Mouse (Mus musculus) forebrain, embryonic 11.5 days (tissue): ENCODE measurements at regions not wholly inside any gene's neighbourhood (a gene's known extent, or its start where the extent isn't known, plus 50 kb on each side); places are given as distances from the start of the nearest gene placed in this dataset.

Experiments used
- ATAC-seq: fragments of 200-750 bp; cut with Nextera tagmentation; replicated peaks from 2 replicates; pipeline ENCODE4 v1.8.0; 2017; ENCODE audit warnings: moderate TSS enrichment; ENCODE audit not compliant: low FRiP score
- DNase-seq: peaks from one replicate; pipeline ENCODE4 v3.0.0-alpha.2; 2017; ENCODE audit warnings: low spot score
- H3K27ac ChIP-seq: fragments of 300-500 bp; sonication (generic); 2 replicates; pipeline ENCODE4 v1.5.1; 2014; ENCODE audit warnings: low read depth, low read length
- H3K27me3 ChIP-seq: fragments of 300-500 bp; sonication (generic); 2 replicates; pipeline ENCODE4 v1.6.1; 2014; ENCODE audit warnings: mild to moderate bottlenecking, low read length, mixed read lengths; ENCODE audit not compliant: control insufficient read depth, insufficient read depth
- H3K36me3 ChIP-seq: fragments of 300-500 bp; sonication (generic); 2 replicates; pipeline ENCODE4 v1.6.1; 2014; ENCODE audit warnings: mild to moderate bottlenecking, low read length, moderate library complexity, mixed read lengths; ENCODE audit not compliant: control insufficient read depth, insufficient read depth
- H3K4me1 ChIP-seq: fragments of 300-500 bp; sonication (generic); replicated peaks from 2 replicates; pipeline ENCODE4 v1.6.1; 2014; ENCODE audit warnings: low read length, mixed read lengths; ENCODE audit not compliant: control insufficient read depth, insufficient read depth
- H3K4me2 ChIP-seq: fragments of 300-500 bp; sonication (generic); 2 replicates; pipeline ENCODE4 v1.6.1; 2014; ENCODE audit warnings: low read depth, mild to moderate bottlenecking, low read length, moderate library complexity, mixed read lengths; ENCODE audit not compliant: severe bottlenecking
- H3K4me3 ChIP-seq: fragments of 300-500 bp; sonication (generic); 2 replicates; pipeline ENCODE4 v1.5.1; 2014; ENCODE audit warnings: low read depth, low read length
- H3K9ac ChIP-seq: fragments of 300-500 bp; sonication (generic); 2 replicates; pipeline ENCODE4 v1.6.1; 2014; ENCODE audit warnings: low read length
- H3K9me3 ChIP-seq: fragments of 300-500 bp; sonication (generic); 2 replicates; pipeline ENCODE4 v1.6.1; 2016; ENCODE audit warnings: low read length, mixed read lengths; ENCODE audit not compliant: control insufficient read depth
- WGBS: fragments of 180-500 bp; shearing (Covaris S2); extraction: QIAGEN DNeasy Blood & Tissue Kit; methylation state at CpG from one replicate; pipeline ENCODE4 v1.1.7; 2014; 5-methylcytosine and 5-hydroxymethylcytosine counted together

GRCm38 (mm10) chr3:143955508-143955907 is 249.5 kb downstream of the Lmo4 start:
- Histone ChIP-seq H3K9me3 (no peaks in the 10 kb centered on the region), H3K4me2 (no peak overlapping the region), H3K36me3 (no peaks in the 10 kb centered on the region), H3K27me3 (no peaks in the 10 kb centered on the region), H3K4me3 (no peak overlapping the region), H3K9ac (no peak overlapping the region), H3K4me1 (no peaks in the 10 kb centered on the region), H3K27ac (no peak overlapping the region)
- 94% methylated on average over 7 of the region's 7 CpGs for WGBS
- no peak for ATAC-seq
- no peak for DNase-seq

DNA sequence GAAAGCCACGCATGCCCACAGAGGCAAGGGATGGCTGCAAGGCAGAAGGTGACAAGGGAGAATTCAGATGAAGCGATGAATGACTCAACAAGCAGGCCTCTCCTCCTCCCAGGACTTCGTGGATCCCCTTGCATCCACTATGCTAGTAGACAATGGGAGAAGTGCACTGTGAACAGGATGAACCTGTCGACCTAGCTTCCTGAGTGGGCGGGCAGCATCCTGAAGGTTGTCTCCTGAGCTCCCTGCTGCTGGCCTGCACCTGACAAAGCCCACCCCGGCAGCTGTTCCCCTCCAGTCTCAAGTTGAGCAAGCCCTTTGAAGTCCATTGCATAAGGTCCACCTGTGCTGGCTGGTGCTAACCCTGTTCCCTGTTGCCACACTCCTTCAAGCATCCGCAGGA is 250.2 kb downstream of the Lmo4 start:
- WGBS: 82% methylated on average over 7 of the region's 7 CpGs
- Histone ChIP-seq H3K9ac (no peak overlapping the region), H3K4me3 (no peak overlapping the region), H3K4me1 (no peaks in the 10 kb centered on the region; the same call in 1 of the 2 replicates), H3K9me3 (no peaks in the 10 kb centered on the region), H3K27ac (no peak overlapping the region), H3K4me2 (no peak overlapping the region), H3K27me3 (no peaks in the 10 kb centered on the region), H3K36me3 (no peaks in the 10 kb centered on the region)
- no peak for ATAC-seq
- DNase-seq: no peak

GRCm38 (mm10) chr3:143952289-143952688 is 252.7 kb downstream of the Lmo4 start:
- no peak for ATAC-seq
- no peak for DNase-seq
- no peak overlapping the region for H3K27ac ChIP-seq
- H3K9me3 ChIP-seq: no peaks in the 10 kb centered on the region
- peaks cover 7% of the 10 kb centered on the region; the same call in 1 of the 2 replicates for H3K4me1 ChIP-seq
- H3K27me3 ChIP-seq: no peaks in the 10 kb centered on the region
- no peaks in the 10 kb centered on the region for H3K36me3 ChIP-seq
- no peak overlapping the region for H3K9ac ChIP-seq
- no peak overlapping the region for H3K4me2 ChIP-seq
- WGBS: 77% methylated on average over 8 of the region's 8 CpGs
- H3K4me3 ChIP-seq: no peak overlapping the region

DNA sequence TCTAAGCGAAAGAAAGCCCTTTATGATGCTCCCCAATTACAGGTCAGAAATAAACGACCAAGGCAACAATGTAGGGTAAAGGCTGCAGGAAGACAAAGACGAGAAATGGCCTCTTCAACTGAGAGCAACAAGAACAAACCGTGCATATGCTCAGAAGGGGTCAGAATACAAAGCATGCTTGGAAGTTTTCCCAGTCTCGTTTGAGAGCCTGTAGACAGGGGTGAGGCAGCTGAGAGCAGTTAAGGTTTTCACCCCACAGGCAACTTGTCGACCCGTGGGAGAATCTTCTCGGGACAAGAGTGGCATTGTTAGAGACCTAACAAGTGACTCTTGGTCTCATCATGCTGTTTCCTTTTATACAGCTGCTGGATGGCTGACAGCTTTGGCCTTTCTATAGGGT is 255.4 kb downstream of the Lmo4 start:
- Histone ChIP-seq H3K27me3 (no peaks in the 10 kb centered on the region), H3K9me3 (no peaks in the 10 kb centered on the region), H3K4me3 (no peak overlapping the region), H3K27ac (no peak overlapping the region), H3K36me3 (no peaks in the 10 kb centered on the region), H3K4me2 (no peak overlapping the region), H3K9ac (no peak overlapping the region), H3K4me1 (peaks cover 7% of the 10 kb centered on the region; the same call in 1 of the 2 replicates)
- 17% methylated on average over 8 of the region's 8 CpGs for WGBS
- ATAC-seq (no peak), DNase-seq (no peak)

DNA sequence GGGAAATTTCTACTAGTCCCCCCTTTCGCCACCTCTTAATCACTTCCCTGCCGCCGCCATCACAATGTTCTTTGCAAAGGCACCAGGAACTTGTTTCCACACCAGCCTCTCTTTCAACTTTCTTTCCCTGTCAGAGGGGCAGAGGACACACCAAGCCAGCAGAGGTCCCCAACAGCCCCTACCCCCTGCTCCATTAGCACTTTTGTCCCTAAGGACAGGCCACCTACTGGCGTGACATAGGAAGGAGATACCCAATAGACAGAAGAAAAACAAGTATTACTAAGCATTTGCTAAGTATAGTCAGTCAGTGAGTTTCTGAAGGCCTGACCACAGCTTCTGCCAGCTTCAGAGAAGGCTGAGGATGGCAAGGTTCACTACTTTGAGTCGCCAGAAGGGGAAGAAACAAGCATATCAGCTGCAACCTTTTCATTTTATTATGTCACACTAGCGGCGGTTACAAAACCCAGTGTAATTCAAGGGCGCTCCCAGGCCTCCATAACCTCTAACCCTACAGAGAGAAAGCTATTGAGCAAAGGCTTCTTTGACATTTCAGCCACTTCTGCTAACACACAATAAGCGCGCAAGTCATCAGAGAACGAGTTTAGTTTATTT is 255.9 kb downstream of the Lmo4 start:
- Histone ChIP-seq H3K9ac (no peak overlapping the region), H3K4me3 (no peak overlapping the region), H3K27me3 (no peaks in the 10 kb centered on the region), H3K36me3 (no peaks in the 10 kb centered on the region), H3K4me2 (no peak overlapping the region), H3K9me3 (no peaks in the 10 kb centered on the region), H3K4me1 (peaks cover 7% of the 10 kb centered on the region; the same call in 1 of the 2 replicates), H3K27ac (no peak overlapping the region)
- ATAC-seq (no peak), DNase-seq (no peak)
- 61% methylated on average over 11 of the region's 11 CpGs for WGBS

DNA sequence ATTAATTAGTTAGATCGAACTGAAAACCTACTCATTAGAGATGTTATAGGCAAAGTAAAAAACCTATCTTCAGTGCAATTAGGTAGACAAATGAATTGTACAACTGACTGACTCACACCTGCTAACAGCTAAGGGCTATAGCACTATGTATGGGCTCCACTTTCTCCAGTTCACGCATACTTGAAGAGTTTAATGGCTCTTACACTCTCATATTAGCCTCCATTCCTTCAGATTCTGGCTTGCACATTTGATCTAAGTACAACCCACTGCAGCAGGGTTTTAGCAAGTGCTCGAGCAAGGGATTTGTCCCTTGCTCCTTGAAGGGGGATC is 257.1 kb downstream of the Lmo4 start:
- no peak overlapping the region; the same call in 1 of the 2 replicates for H3K27ac ChIP-seq
- no peaks in the 10 kb centered on the region for H3K9me3 ChIP-seq
- ATAC-seq: peak; percentile 56
- no peaks in the 10 kb centered on the region for H3K27me3 ChIP-seq
- H3K4me2 ChIP-seq: no peak overlapping the region
- peaks cover 7% of the 10 kb centered on the region; the same call in 1 of the 2 replicates for H3K4me1 ChIP-seq
- no peak overlapping the region for H3K9ac ChIP-seq
- no peaks in the 10 kb centered on the region for H3K36me3 ChIP-seq
- no peak for DNase-seq
- H3K4me3 ChIP-seq: no peak overlapping the region
- 27% methylated on average over 3 of the region's 3 CpGs for WGBS

GRCm38 (mm10) chr3:143947079-143947937 is 257.7 kb downstream of the Lmo4 start:
- ATAC-seq (peak; percentile 92), DNase-seq (peak; percentile 75)
- Histone ChIP-seq H3K9me3 (no peaks in the 10 kb centered on the region), H3K27me3 (no peaks in the 10 kb centered on the region), H3K4me3 (no peak overlapping the region), H3K27ac (no peak overlapping the region; the same call in 1 of the 2 replicates), H3K9ac (no peak overlapping the region), H3K4me2 (no peak overlapping the region), H3K4me1 (peaks cover 7% of the 10 kb centered on the region; the same call in 1 of the 2 replicates), H3K36me3 (no peaks in the 10 kb centered on the region)
- 13% methylated on average over 11 of the region's 11 CpGs for WGBS

GRCm38 (mm10) chr3:143939068-143939709 is 265.8 kb downstream of the Lmo4 start:
- Histone ChIP-seq H3K4me3 (no peak overlapping the region), H3K4me1 (no peaks in the 10 kb centered on the region), H3K36me3 (no peaks in the 10 kb centered on the region), H3K4me2 (no peak overlapping the region), H3K9me3 (no peaks in the 10 kb centered on the region), H3K9ac (no peak overlapping the region), H3K27me3 (no peaks in the 10 kb centered on the region), H3K27ac (no peak overlapping the region)
- 90% methylated on average over 3 of the region's 3 CpGs for WGBS
- DNase-seq (no peak), ATAC-seq (0 out of 2 replicates have a peak, but pooled peaks have one; percentile 49)
